Mouse (Mus musculus): ENCODE measurements around the gene Akap6. TPM values are rescaled to one million over a fixed set of nuclear protein-coding genes. Genes with fewer than 3 reads are reported as not detected.

The Akap6 gene
- polyA plus RNA-seq, 1 experiment from 2014 or later = 2.0 TPM

- 87% methylated on average over 4 of the region's 4 CpGs for WGBS
- Histone ChIP-seq H3K9ac (ENCODE audit: low read length) (no peak overlapping the region), H3K27ac (ENCODE audit: low read length) (no peak overlapping the region), H3K9me3 (replicated peaks; ENCODE audit: control insufficient read depth, low read length) (no peaks in the 10 kb centered on the region), H3K4me2 (ENCODE audit: low read depth, low read length) (no peak overlapping the region), H3K4me3 (replicated peaks; ENCODE audit: low read length) (no peak overlapping the region), H3K27me3 (ENCODE audit: control insufficient read depth, insufficient read depth, low read length) (no peaks in the 10 kb centered on the region), H3K4me1 (ENCODE audit: control insufficient read depth, insufficient read depth, low read length) (no peaks in the 10 kb centered on the region), H3K36me3 (ENCODE audit: control insufficient read depth, insufficient read depth, low read length) (no peaks in the 10 kb centered on the region)
- ATAC-seq (ENCODE audit: insufficient read depth, low FRiP score) = no peak
Measured at GRCm38 (mm10) chr12:52847020-52847419, 147.8 kb downstream of the Akap6 start.

GRCm38 (mm10) chr12:52847830-52848518 lies 148.8 kb downstream of the Akap6 start:
- Histone ChIP-seq H3K27ac (ENCODE audit: low read length) (no peak overlapping the region), H3K36me3 (ENCODE audit: control insufficient read depth, insufficient read depth, low read length) (no peaks in the 10 kb centered on the region), H3K9ac (ENCODE audit: low read length) (no peak overlapping the region), H3K4me3 (replicated peaks; ENCODE audit: low read length) (no peak overlapping the region), H3K4me1 (ENCODE audit: control insufficient read depth, insufficient read depth, low read length) (no peaks in the 10 kb centered on the region), H3K4me2 (ENCODE audit: low read depth, low read length) (no peak overlapping the region), H3K9me3 (replicated peaks; ENCODE audit: control insufficient read depth, low read length) (no peaks in the 10 kb centered on the region), H3K27me3 (ENCODE audit: control insufficient read depth, insufficient read depth, low read length) (no peaks in the 10 kb centered on the region)
- WGBS = 66% methylated on average over 14 of the region's 14 CpGs
- no peak for ATAC-seq (ENCODE audit: insufficient read depth, low FRiP score)

GRCm38 (mm10) chr12:52848519-52848855 lies 149.3 kb downstream of the Akap6 start:
- no peak for ATAC-seq (ENCODE audit: insufficient read depth, low FRiP score)
- Histone ChIP-seq H3K4me3 (replicated peaks; ENCODE audit: low read length) (no peak overlapping the region), H3K9ac (ENCODE audit: low read length) (no peak overlapping the region), H3K27ac (ENCODE audit: low read length) (no peak overlapping the region), H3K4me2 (ENCODE audit: low read depth, low read length) (no peak overlapping the region), H3K9me3 (replicated peaks; ENCODE audit: control insufficient read depth, low read length) (no peaks in the 10 kb centered on the region), H3K36me3 (ENCODE audit: control insufficient read depth, insufficient read depth, low read length) (no peaks in the 10 kb centered on the region), H3K27me3 (ENCODE audit: control insufficient read depth, insufficient read depth, low read length) (no peaks in the 10 kb centered on the region), H3K4me1 (ENCODE audit: control insufficient read depth, insufficient read depth, low read length) (no peaks in the 10 kb centered on the region)
- WGBS = 61% methylated on average over 7 of the region's 7 CpGs

- H3K27ac ChIP-seq (ENCODE audit: low read length) = no peak overlapping the region
- H3K4me2 ChIP-seq (ENCODE audit: low read depth, low read length) = no peak overlapping the region
- no peak overlapping the region for H3K4me3 ChIP-seq (replicated peaks; ENCODE audit: low read length)
- H3K9ac ChIP-seq (ENCODE audit: low read length) = no peak overlapping the region
- H3K36me3 ChIP-seq (ENCODE audit: control insufficient read depth, insufficient read depth, low read length) = no peaks in the 10 kb centered on the region
- no peak for ATAC-seq (ENCODE audit: insufficient read depth, low FRiP score)
- 75% methylated on average over 4 of the region's 4 CpGs for WGBS
- no peaks in the 10 kb centered on the region for H3K27me3 ChIP-seq (ENCODE audit: control insufficient read depth, insufficient read depth, low read length)
- H3K4me1 ChIP-seq (ENCODE audit: control insufficient read depth, insufficient read depth, low read length) = no peaks in the 10 kb centered on the region
- no peaks in the 10 kb centered on the region for H3K9me3 ChIP-seq (replicated peaks; ENCODE audit: control insufficient read depth, low read length)
Measured at GRCm38 (mm10) chr12:52849297-52849696, 150.1 kb downstream of the Akap6 start.

- Histone ChIP-seq H3K36me3 (ENCODE audit: control insufficient read depth, insufficient read depth, low read length) (no peaks in the 10 kb centered on the region), H3K9ac (ENCODE audit: low read length) (no peak overlapping the region), H3K4me3 (replicated peaks; ENCODE audit: low read length) (no peak overlapping the region), H3K9me3 (replicated peaks; ENCODE audit: control insufficient read depth, low read length) (no peaks in the 10 kb centered on the region), H3K4me1 (ENCODE audit: control insufficient read depth, insufficient read depth, low read length) (no peaks in the 10 kb centered on the region), H3K27me3 (ENCODE audit: control insufficient read depth, insufficient read depth, low read length) (no peaks in the 10 kb centered on the region), H3K27ac (ENCODE audit: low read length) (no peak overlapping the region), H3K4me2 (ENCODE audit: low read depth, low read length) (no peak overlapping the region)
- 63% methylated on average over 7 of the region's 7 CpGs for WGBS
- no peak for ATAC-seq (ENCODE audit: insufficient read depth, low FRiP score)
Measured at GRCm38 (mm10) chr12:52850332-52851036, 151.3 kb downstream of the Akap6 start.

GRCm38 (mm10) chr12:52851221-52851620 lies 152.0 kb downstream of the Akap6 start:
- Histone ChIP-seq H3K4me3 (replicated peaks; ENCODE audit: low read length) (no peak overlapping the region), H3K9me3 (replicated peaks; ENCODE audit: control insufficient read depth, low read length) (no peaks in the 10 kb centered on the region), H3K27ac (ENCODE audit: low read length) (no peak overlapping the region), H3K4me1 (ENCODE audit: control insufficient read depth, insufficient read depth, low read length) (no peaks in the 10 kb centered on the region), H3K27me3 (ENCODE audit: control insufficient read depth, insufficient read depth, low read length) (no peaks in the 10 kb centered on the region), H3K36me3 (ENCODE audit: control insufficient read depth, insufficient read depth, low read length) (no peaks in the 10 kb centered on the region), H3K9ac (ENCODE audit: low read length) (no peak overlapping the region), H3K4me2 (ENCODE audit: low read depth, low read length) (no peak overlapping the region)
- no peak for ATAC-seq (ENCODE audit: insufficient read depth, low FRiP score)
- WGBS = 78% methylated on average over 5 of the region's 5 CpGs

- H3K9me3 ChIP-seq (replicated peaks; ENCODE audit: control insufficient read depth, low read length) = no peaks in the 10 kb centered on the region
- H3K27me3 ChIP-seq (ENCODE audit: control insufficient read depth, insufficient read depth, low read length) = no peaks in the 10 kb centered on the region
- ATAC-seq (ENCODE audit: insufficient read depth, low FRiP score) = no peak
- H3K36me3 ChIP-seq (ENCODE audit: control insufficient read depth, insufficient read depth, low read length) = no peaks in the 10 kb centered on the region
- 54% methylated on average over 7 of the region's 7 CpGs for WGBS
- H3K4me2 ChIP-seq (ENCODE audit: low read depth, low read length) = no peak overlapping the region
- no peak overlapping the region for H3K9ac ChIP-seq (ENCODE audit: low read length)
- no peak overlapping the region for H3K27ac ChIP-seq (ENCODE audit: low read length)
- no peak overlapping the region for H3K4me3 ChIP-seq (replicated peaks; ENCODE audit: low read length)
- H3K4me1 ChIP-seq (ENCODE audit: control insufficient read depth, insufficient read depth, low read length) = no peaks in the 10 kb centered on the region
Measured at GRCm38 (mm10) chr12:52854236-52854679, 155.1 kb downstream of the Akap6 start.

- Histone ChIP-seq H3K4me2 (ENCODE audit: low read depth, low read length) (no peak overlapping the region), H3K36me3 (ENCODE audit: control insufficient read depth, insufficient read depth, low read length) (no peaks in the 10 kb centered on the region), H3K4me1 (ENCODE audit: control insufficient read depth, insufficient read depth, low read length) (no peaks in the 10 kb centered on the region), H3K4me3 (replicated peaks; ENCODE audit: low read length) (no peak overlapping the region), H3K27me3 (ENCODE audit: control insufficient read depth, insufficient read depth, low read length) (no peaks in the 10 kb centered on the region), H3K9me3 (replicated peaks; ENCODE audit: control insufficient read depth, low read length) (no peaks in the 10 kb centered on the region), H3K27ac (ENCODE audit: low read length) (no peak overlapping the region), H3K9ac (ENCODE audit: low read length) (no peak overlapping the region)
- ATAC-seq (ENCODE audit: insufficient read depth, low FRiP score) = no peak
- WGBS = 79% methylated on average over 1 of the region's 1 CpGs
Measured at GRCm38 (mm10) chr12:52856104-52856503, 156.9 kb downstream of the Akap6 start.

- ATAC-seq (ENCODE audit: insufficient read depth, low FRiP score) = no peak
Measured at GRCm38 (mm10) chr12:52857306-52857705, 158.1 kb downstream of the Akap6 start.

More at GRCm38 (mm10) chr12:52857306-52857705, 158.1 kb downstream of the Akap6 start:
- H3K36me3 ChIP-seq (ENCODE audit: control insufficient read depth, insufficient read depth, low read length) = no peaks in the 10 kb centered on the region
- no peaks in the 10 kb centered on the region for H3K4me1 ChIP-seq (ENCODE audit: control insufficient read depth, insufficient read depth, low read length)
- H3K27ac ChIP-seq (ENCODE audit: low read length) = no peak overlapping the region
- H3K9me3 ChIP-seq (replicated peaks; ENCODE audit: control insufficient read depth, low read length) = no peaks in the 10 kb centered on the region
- H3K4me3 ChIP-seq (replicated peaks; ENCODE audit: low read length) = no peak overlapping the region
- no peak overlapping the region for H3K9ac ChIP-seq (ENCODE audit: low read length)
- H3K4me2 ChIP-seq (ENCODE audit: low read depth, low read length) = no peak overlapping the region
- 84% methylated on average over 4 of the region's 4 CpGs for WGBS
- no peaks in the 10 kb centered on the region for H3K27me3 ChIP-seq (ENCODE audit: control insufficient read depth, insufficient read depth, low read length)
